Mouse (Mus musculus) limb, embryonic 15.5 days (tissue): ENCODE data around the gene Dot1l. TPM values are rescaled to one million over a fixed set of nuclear protein-coding genes. Genes with fewer than 3 reads are reported as not detected.

Experiments
- ATAC-seq: fragments of 200-750 bp; cut with Nextera tagmentation; 2 replicates; pipeline ENCODE4 v1.8.0; 2017; ENCODE audit warnings: low read depth, moderate TSS enrichment; ENCODE audit not compliant: insufficient number of reproducible peaks, low FRiP score, low TSS enrichment
- H3K27ac ChIP-seq: fragments of 300-500 bp; sonication (generic); 2 replicates; pipeline ENCODE4 v1.5.1; 2015; ENCODE audit warnings: moderate library complexity, mild to moderate bottlenecking, inconsistent platforms
- H3K27me3 ChIP-seq: fragments of 300-500 bp; sonication (generic); 2 replicates; pipeline ENCODE4 v1.6.1; 2015; ENCODE audit warnings: inconsistent platforms
- H3K36me3 ChIP-seq: fragments of 300-500 bp; sonication (generic); 2 replicates; pipeline ENCODE4 v1.6.1; 2015; ENCODE audit warnings: inconsistent platforms
- H3K4me1 ChIP-seq: fragments of 300-500 bp; sonication (generic); 2 replicates; pipeline ENCODE4 v1.6.1; 2015; ENCODE audit warnings: inconsistent platforms
- H3K4me2 ChIP-seq: fragments of 300-500 bp; sonication (generic); 2 replicates; pipeline ENCODE4 v1.6.1; 2015; ENCODE audit warnings: mild to moderate bottlenecking, inconsistent platforms
- H3K4me3 ChIP-seq: fragments of 300-500 bp; sonication (generic); 2 replicates; pipeline ENCODE4 v1.5.1; 2015; ENCODE audit warnings: mild to moderate bottlenecking, inconsistent platforms
- H3K9ac ChIP-seq: fragments of 300-500 bp; sonication (generic); 2 replicates; pipeline ENCODE4 v1.6.1; 2015; ENCODE audit warnings: inconsistent platforms
- H3K9me3 ChIP-seq: fragments of 300-500 bp; sonication (generic); 2 replicates; pipeline ENCODE4 v1.6.1; 2016; ENCODE audit warnings: inconsistent platforms
- WGBS: fragments of 180-500 bp; shearing (Covaris S2); methylation state at CpG from one replicate; pipeline ENCODE4 v1.1.7; 2015; 5-methylcytosine and 5-hydroxymethylcytosine counted together
- polyA plus RNA-seq: library from polyadenylated mRNA; unstranded; fragments of >200 nt; fragmentation: Nextera tagmentation; extraction: Ambion mirVana; gene quantifications from 2 replicates; pipeline ENCODE4 v1.2.1, GENCODE M21; 2015

Dot1l gene
- polyA plus RNA-seq, 1 experiment from 2014 or later = 15.3 TPM

DNA sequence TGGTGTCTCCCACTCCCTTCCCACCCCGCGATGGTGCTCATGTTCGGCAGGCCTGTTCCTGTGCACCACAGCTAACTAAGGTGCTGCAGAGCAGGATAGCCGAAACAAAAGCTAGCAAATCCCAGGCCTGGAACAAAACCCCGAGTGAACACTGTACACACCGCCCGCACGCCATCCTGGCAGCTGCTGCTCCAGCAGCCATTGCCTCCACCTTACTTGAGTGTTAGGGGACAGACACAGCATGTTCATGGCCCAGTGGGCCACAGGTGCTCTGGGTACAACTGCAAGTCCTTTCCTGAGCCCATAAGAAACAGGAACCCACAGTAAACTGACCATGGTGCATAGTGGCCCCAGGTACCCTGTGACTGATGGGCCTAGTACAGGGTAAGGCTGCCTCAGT is 39.7 kb downstream of the Dot1l start:
- Histone ChIP-seq H3K4me2 (no peak overlapping the region), H3K4me3 (no peak overlapping the region), H3K9me3 (no peaks in the 10 kb centered on the region), H3K9ac (no peak overlapping the region), H3K27ac (no peak overlapping the region), H3K27me3 (no peaks in the 10 kb centered on the region), H3K36me3 (peaks cover 68% of the 10 kb centered on the region), H3K4me1 (peaks cover 27% of the 10 kb centered on the region)
- 91% methylated on average over 8 of the region's 8 CpGs for WGBS
- no peak for ATAC-seq

DNA sequence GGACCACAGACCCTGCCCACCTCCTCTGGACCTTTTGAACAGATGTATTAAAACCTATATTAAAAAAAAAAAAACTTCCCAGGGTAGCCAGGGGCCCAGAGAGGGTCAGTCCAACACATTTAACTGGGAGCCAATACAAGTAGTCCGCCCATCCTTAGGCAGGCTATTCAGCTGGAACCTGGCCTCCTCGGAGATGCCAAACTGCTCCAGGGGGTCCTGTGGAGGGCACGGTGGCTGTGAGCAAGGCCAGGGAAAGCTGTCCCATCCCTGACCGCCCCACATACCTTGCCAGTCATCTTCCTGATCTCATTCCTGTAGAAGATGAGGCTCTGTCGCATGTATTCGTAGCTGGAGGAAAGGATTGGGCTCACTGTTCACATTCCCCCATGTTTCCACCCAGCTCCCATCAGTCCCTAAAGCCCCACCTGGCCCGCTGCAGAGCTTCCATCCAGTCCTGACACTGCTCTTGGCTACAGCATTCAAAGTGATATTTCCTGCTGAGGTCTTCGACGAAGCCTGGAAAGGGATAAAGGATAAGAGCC is 41.4 kb downstream of the Dot1l start:
- Histone ChIP-seq H3K4me3 (peak overlapping the region; percentile 93), H3K36me3 (peaks cover 66% of the 10 kb centered on the region), H3K4me2 (peak overlapping the region; percentile 54), H3K9me3 (no peaks in the 10 kb centered on the region), H3K4me1 (peaks cover 35% of the 10 kb centered on the region), H3K27me3 (no peaks in the 10 kb centered on the region), H3K27ac (peak overlapping the region; percentile 2; the same call in 1 of the 2 replicates), H3K9ac (0 out of 2 replicates have a peak overlapping the region, but pooled peaks have one; percentile 5)
- no peak for ATAC-seq
- WGBS = 84% methylated on average over 9 of the region's 9 CpGs

DNA sequence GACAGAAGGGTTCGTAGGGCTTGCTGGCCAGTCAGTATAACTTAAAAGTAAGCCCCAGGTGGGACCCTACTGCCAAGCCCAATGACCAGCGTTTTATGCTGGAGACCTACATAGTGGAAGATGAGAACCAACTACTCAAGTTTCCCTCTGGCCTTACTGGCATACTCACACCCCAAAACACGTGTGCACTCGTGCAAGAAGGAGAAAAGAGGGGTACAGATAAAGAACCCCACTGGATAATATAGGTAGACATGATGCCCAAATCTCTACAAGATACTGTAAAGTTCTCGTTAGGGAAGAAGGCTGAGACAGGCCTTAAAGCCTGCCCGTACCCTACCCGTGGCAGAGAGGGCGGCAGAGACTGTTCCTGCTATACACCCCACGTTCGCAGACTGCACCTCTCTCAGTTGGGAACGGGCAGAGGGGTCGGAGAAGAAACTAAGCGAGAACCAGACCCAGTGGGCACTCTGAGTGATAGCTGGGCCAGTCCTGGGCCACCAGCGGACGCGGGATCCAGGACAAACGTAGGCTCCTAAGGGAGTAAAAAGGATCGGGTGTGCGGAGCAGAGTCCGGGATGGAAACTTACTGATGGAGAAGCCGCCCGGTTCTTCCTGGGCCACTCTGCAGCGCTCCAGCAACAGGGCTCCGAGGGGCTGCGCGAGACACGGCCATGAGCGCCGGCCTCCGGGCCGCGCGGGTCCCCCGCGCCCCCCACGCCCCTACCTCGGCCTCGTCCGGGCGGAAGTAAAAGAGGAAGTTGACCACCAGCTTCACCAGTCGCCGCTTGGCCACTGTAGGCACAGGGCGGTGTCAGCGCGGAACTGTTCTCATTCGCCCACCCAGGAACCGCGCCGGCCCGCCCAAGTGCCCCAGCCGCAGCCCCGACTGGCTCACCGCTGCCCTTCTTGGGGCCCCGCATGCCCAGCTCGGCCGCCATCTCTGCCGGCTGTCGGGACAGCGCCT is 42.5 kb downstream of the Dot1l start:
- ATAC-seq = peak; percentile 46
- H3K4me1 ChIP-seq = peaks cover 27% of the 10 kb centered on the region

DNA sequence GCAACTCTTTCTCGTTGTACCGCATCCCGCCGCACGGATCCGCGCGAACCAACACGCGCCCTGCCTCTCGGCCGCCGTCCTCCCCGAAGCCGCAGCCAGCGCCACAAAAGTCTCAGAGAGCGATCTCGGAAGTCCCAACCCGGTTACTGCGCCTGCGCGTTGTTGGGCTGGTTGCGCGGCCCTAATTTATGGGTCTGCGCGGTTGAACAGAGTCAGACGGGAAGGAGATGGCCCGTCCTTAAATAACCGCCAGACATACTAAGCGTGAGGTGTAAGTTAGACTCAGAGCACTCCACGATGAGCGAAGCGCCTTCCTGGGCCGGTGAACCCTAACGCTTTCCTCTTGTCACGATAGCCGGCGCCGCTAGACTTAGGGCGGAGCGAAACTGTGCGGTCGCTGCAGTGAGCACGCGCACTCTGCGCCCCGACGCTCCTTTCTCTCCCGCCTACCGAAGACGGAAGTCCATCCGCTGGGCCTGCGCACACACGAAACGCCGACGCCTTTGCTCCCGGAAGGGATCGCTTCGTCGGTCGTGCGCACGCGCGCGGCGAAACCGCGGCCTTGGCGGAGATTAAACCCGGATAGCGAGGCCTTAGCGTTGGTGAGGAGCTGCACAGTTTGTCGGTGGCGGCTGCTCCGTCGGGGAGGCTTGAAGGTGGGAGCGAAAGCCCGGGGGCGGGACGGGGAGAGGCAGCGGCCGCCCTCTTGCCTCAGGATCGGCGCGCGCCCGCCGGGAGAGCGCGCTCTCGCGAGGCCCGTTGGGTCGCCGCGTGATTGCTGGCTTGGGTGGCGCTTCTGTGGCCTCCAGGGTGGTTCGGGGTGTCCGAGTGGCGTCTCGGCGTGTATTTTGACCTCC is 43.4 kb downstream of the Dot1l start, which contains the start of the genes Sf3a2 and Plekhj1:
TSS of gene Sf3a2 (plus strand) at position 49 of the 857 bp plus-strand sequence.
TSS of gene Plekhj1 (minus strand) at position 477 of the 857 bp plus-strand sequence.
- WGBS = under 1% methylated on average over 104 of the region's 104 CpGs
- H3K27me3 ChIP-seq = no peaks in the 10 kb centered on the region
- peak within 1 kb of the TSS; percentile 98 for H3K27ac ChIP-seq
- H3K4me2 ChIP-seq = peak within 1 kb of the TSS; percentile 54
- H3K4me3 ChIP-seq = peak within 1 kb of the TSS; percentile 93
- peak; percentile 89 for ATAC-seq
- H3K4me1 ChIP-seq = peaks cover 27% of the 10 kb centered on the region
- H3K9ac ChIP-seq = peak within 1 kb of the TSS; percentile 98
- peaks cover 66% of the 10 kb centered on the region for H3K36me3 ChIP-seq
- H3K9me3 ChIP-seq = no peaks in the 10 kb centered on the region

More for the DNA sequence above, 42.5 kb downstream of the Dot1l start:
- Histone ChIP-seq H3K36me3 (peaks cover 66% of the 10 kb centered on the region), H3K27ac (peak overlapping the region; percentile 98), H3K4me2 (peak overlapping the region; percentile 54), H3K27me3 (no peaks in the 10 kb centered on the region), H3K4me3 (peak overlapping the region; percentile 93), H3K9ac (peak overlapping the region; percentile 98), H3K9me3 (no peaks in the 10 kb centered on the region)
- 1% methylated on average over 59 of the region's 59 CpGs for WGBS

DNA sequence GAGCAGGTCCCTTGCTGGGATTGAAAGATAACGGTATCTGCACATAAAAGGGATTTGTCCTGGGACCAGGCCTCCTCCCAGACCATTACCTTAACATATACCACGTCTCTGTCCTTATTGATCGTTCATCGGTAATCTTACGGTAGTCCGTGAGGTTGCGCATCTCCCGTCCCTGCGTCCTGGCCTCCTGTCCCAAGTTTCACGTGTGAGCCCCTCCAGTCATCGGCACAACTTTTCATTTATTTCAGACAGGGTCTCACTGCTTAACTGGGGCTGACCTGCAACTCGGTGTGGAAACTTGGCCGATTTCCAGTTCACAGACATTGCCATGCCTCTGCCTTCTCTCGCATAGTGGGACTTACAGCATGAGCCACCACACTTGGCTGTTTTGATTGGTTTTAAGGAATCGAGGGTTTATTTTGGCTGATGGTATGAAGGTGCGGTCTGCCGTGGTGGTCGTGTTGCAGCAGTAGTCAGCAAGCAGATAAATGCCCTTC is 44.1 kb downstream of the Dot1l start:
- no peak for ATAC-seq
- peaks cover 66% of the 10 kb centered on the region for H3K36me3 ChIP-seq
- peaks cover 27% of the 10 kb centered on the region for H3K4me1 ChIP-seq
- peak overlapping the region; percentile 98 for H3K9ac ChIP-seq
- no peaks in the 10 kb centered on the region for H3K9me3 ChIP-seq
- WGBS = 2% methylated on average over 18 of the region's 18 CpGs
- H3K27ac ChIP-seq = peak overlapping the region; percentile 98
- H3K4me2 ChIP-seq = peak overlapping the region; percentile 54
- no peaks in the 10 kb centered on the region for H3K27me3 ChIP-seq
- peak overlapping the region; percentile 93 for H3K4me3 ChIP-seq

DNA sequence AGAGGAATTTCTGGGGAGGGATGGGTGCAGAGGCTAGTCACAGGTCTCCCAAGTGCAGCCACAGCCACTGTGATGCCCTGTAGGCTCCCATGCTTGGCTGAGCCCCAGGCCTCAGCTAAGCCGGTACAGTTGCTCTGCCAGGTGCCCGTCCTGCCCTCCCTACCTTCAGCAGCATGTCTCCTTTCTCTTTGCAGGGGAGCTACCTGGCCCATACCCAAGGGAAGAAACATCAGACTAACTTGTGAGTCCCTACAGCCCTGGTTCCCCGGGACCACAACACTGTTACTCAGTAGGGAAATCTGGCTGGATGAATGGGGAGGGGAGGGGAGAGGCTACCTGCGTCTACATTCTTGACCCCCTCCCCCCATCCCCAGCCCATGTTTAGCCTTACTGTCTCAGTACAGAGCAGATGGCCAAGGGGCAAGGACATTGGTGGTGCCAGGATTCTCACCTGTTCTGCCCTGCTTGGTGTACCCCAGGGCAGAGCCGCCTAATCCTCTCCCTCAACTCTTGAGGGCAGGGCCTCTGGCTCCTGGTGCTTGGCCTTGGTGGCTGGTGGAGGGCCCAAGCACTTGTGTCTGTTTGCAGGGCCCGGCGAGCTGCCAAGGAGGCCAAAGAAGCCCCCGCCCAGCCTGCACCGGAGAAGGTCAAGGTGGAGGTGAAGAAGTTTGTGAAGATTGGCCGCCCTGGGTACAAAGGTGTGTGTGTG is 47.4 kb downstream of the Dot1l start:
- H3K27ac ChIP-seq = no peak overlapping the region
- no peak overlapping the region for H3K4me2 ChIP-seq
- WGBS = 89% methylated on average over 10 of the region's 10 CpGs
- no peaks in the 10 kb centered on the region for H3K27me3 ChIP-seq
- H3K9ac ChIP-seq = no peak overlapping the region
- peaks cover 36% of the 10 kb centered on the region for H3K4me1 ChIP-seq
- peaks cover 53% of the 10 kb centered on the region for H3K36me3 ChIP-seq
- no peak overlapping the region for H3K4me3 ChIP-seq
- no peak for ATAC-seq
- no peaks in the 10 kb centered on the region for H3K9me3 ChIP-seq

DNA sequence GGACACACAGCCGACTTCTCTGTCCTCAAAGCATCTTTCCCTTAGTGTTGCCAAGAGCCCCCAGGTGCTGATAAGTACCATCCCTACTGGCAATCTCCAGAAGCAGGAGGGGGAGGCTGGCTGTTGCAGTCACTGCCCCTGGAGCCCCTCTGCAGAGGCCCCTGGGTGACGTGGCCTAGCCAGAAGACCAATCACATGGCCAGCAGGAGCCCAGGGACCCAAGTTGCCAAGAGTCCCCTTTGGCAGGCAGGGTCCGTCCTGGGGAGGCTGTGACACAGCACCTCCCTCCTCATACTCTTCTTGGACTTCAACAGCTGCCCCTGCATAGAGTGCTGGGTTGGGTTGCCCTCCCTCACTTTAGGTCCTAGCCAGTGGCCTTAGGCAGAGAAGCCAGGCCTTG is 48.0 kb downstream of the Dot1l start:
- Histone ChIP-seq H3K4me2 (no peak overlapping the region), H3K27ac (no peak overlapping the region), H3K36me3 (peaks cover 53% of the 10 kb centered on the region), H3K9ac (no peak overlapping the region), H3K4me3 (no peak overlapping the region), H3K27me3 (peaks cover 2% of the 10 kb centered on the region), H3K9me3 (no peaks in the 10 kb centered on the region), H3K4me1 (peaks cover 42% of the 10 kb centered on the region)
- 83% methylated on average over 3 of the region's 3 CpGs for WGBS
- ATAC-seq = no peak

DNA sequence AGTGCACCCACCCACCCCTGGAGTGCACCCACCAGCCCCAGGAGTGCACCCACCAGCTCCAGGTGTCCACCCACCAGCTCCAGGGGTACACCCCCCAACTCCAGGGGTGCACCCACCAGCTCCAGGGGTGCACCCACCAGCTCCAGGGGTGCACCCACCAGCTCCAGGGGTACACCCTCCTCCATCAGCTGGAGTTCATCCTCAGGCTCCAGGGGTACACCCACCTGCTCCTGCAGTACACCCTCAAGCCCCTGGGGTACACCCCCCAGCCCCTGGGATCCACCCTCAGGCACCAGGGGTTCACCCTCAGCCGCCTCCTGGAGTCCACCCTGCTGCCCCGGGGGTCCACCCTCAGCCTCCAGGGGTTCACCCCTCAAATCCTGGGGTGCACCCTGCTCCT is 49.3 kb downstream of the Dot1l start:
- H3K27me3 ChIP-seq = peaks cover 16% of the 10 kb centered on the region
- peaks cover 53% of the 10 kb centered on the region for H3K36me3 ChIP-seq
- no peaks in the 10 kb centered on the region for H3K9me3 ChIP-seq
- H3K9ac ChIP-seq = no peak overlapping the region
- peaks cover 55% of the 10 kb centered on the region for H3K4me1 ChIP-seq
- H3K27ac ChIP-seq = no peak overlapping the region
- 92% methylated on average over 2 of the region's 2 CpGs for WGBS
- H3K4me2 ChIP-seq = no peak overlapping the region
- no peak for ATAC-seq
- no peak overlapping the region for H3K4me3 ChIP-seq

DNA sequence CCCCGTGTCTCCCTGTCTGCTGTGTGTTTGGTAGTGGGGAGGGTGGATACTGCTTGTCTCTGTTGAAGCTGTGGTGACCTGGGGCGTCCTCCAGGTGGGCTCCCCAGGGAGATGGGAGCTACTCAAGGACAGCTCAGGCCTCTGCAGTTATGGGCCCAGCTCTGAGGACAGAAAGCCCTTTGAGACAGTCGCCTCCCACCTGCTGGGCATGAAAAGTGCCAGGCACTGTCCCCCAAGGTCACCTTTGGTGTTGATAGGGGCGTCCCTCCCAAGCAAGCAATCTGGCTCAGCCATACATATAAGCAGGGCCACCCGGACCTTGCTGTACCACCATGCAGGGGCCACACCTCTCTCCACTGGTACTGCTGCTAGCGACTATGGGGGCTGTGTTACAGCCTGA is 49.9 kb downstream of the Dot1l start, which contains the start of gene Amh:
TSS of gene Amh (plus strand) at position 328 of the 400 bp plus-strand sequence.
- 65% methylated on average over 6 of the region's 6 CpGs for WGBS
- Histone ChIP-seq H3K4me1 (peaks cover 50% of the 10 kb centered on the region), H3K27ac (no peak within 1 kb of the TSS), H3K4me3 (no peak within 1 kb of the TSS), H3K9ac (no peak within 1 kb of the TSS), H3K27me3 (peaks cover 21% of the 10 kb centered on the region), H3K4me2 (no peak within 1 kb of the TSS), H3K9me3 (no peaks in the 10 kb centered on the region), H3K36me3 (peaks cover 53% of the 10 kb centered on the region)
- no peak for ATAC-seq

DNA sequence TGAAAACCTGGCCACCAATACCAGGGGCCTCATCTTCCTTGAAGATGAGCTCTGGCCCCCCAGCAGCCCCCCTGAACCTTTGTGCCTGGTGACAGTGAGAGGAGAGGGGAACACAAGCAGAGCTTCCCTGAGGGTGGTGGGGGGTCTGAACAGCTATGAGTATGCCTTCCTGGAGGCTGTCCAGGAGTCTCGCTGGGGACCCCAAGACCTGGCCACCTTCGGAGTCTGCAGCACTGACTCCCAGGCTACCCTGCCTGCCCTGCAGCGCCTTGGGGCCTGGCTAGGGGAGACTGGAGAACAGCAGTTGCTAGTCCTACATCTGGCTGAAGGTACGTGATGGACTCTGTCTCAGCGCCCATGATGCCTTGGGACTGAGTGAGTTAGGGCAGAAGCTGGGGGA is 50.3 kb downstream of the Dot1l start:
- Histone ChIP-seq H3K4me1 (peaks cover 50% of the 10 kb centered on the region), H3K27me3 (peaks cover 25% of the 10 kb centered on the region), H3K9ac (no peak overlapping the region), H3K27ac (no peak overlapping the region), H3K9me3 (no peaks in the 10 kb centered on the region), H3K4me2 (no peak overlapping the region), H3K36me3 (peaks cover 50% of the 10 kb centered on the region), H3K4me3 (no peak overlapping the region)
- WGBS = 69% methylated on average over 5 of the region's 5 CpGs
- ATAC-seq = no peak

DNA sequence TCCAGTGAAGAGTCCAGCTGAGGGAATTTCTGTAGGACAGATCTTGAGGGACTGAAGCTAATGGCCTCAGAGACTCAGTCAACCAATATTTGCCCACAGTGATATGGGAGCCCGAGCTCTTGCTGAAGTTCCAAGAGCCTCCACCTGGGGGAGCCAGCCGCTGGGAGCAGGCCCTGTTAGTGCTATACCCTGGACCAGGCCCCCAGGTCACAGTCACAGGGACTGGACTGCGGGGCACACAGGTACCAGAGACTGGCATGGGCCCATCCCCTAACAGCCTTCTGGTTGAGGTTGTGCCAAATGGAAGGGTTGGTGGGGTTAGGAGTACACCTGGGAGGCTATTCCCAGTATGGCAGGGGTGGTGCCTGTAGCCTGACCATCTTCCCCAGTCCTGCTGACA is 50.9 kb downstream of the Dot1l start:
- peaks cover 30% of the 10 kb centered on the region for H3K27me3 ChIP-seq
- no peak overlapping the region for H3K4me2 ChIP-seq
- H3K4me1 ChIP-seq = peaks cover 50% of the 10 kb centered on the region
- WGBS = 18% methylated on average over 3 of the region's 3 CpGs
- H3K9ac ChIP-seq = no peak overlapping the region
- H3K36me3 ChIP-seq = peaks cover 44% of the 10 kb centered on the region
- H3K9me3 ChIP-seq = no peaks in the 10 kb centered on the region
- no peak overlapping the region for H3K4me3 ChIP-seq
- no peak overlapping the region for H3K27ac ChIP-seq
- ATAC-seq = peak; percentile 17; the same call in 1 of the 2 replicates
